ENCODE assay signal across 9 mouse cellular contexts in the genomic region with DNA sequence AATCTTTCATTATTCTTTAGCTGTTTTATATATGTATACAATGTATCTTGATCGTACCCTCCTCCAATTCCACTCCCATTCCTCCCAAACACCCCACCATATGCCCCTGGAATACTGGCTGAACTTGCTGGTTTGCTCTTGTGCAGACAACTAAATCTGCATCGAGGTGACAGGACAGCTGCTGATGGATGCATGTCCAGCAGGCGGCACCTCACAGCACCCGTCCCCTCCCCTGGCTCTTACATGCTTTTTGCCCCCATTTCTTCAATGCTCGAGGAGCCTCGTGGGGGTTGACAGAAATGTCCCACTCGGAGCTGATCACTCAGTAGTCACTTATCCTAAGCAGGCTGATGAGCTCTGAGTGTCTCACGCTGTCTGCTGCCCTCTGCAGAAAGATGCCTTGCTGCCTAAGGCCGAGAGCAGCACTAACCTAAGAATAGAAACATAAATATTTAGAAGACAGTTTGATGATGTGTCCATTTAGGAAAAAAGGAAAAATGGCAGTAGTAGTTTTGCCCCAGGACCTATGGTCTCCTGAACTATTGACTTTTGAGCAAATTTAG. TPM values are rescaled to one million over a fixed set of nuclear protein-coding genes. Genes with fewer than 3 reads are reported as not detected.
A peak's percentile ranks its signal among the peaks of the same experiment; 100 is the strongest.
DNase-seq lines count a peak whose midpoint lies in the region; ATAC-seq and TF ChIP-seq lines count a peak whose summit lies in the region.
"Had no signal": no experiment of that assay in that cellular context is flagged by ENCODE, and none has a peak within 500 bp of the region (broad histone marks: within the 10 kb centered on the region; RNA-seq: fewer than 3 reads in every experiment).

No protein-coding gene starts in this region.

- no peak overlapping the region for H3ac ChIP-seq in myocyte (ENCODE audit: control insufficient read depth, insufficient read length)

- no peaks in the 10 kb centered on the region for H3K4me1 ChIP-seq in liver, postnatal 0 days (ENCODE audit: insufficient read depth)
- H3K4me1 ChIP-seq in liver, embryonic 11.5 days (replicated peaks; ENCODE audit: control insufficient read depth, insufficient read depth, low read length) = no peaks in the 10 kb centered on the region
- no peaks in the 10 kb centered on the region for H3K4me1 ChIP-seq in embryonic fibroblast, embryonic 13.5 days (ENCODE audit: control insufficient read depth, insufficient read depth, low read length)

- 41% methylated on average over 9 of the region's 9 CpGs for WGBS in liver, postnatal 0 days (ENCODE audit: insufficient replicate concordance)
- WGBS in liver, embryonic 11.5 days = 40% methylated on average over 9 of the region's 9 CpGs

- H3K27ac ChIP-seq in liver, postnatal 0 days (ENCODE audit: low read depth) = no peak overlapping the region
- no peak overlapping the region for H3K27ac ChIP-seq in liver, embryonic 11.5 days (ENCODE audit: low read depth, low read length)
- H3K27ac ChIP-seq in embryonic fibroblast, embryonic 13.5 days (ENCODE audit: insufficient read depth, low read length) = no peak overlapping the region

- H3K4me3 ChIP-seq in liver, postnatal 0 days (ENCODE audit: low read depth, low read length) = no peak overlapping the region
- H3K4me3 ChIP-seq in liver, embryonic 11.5 days (ENCODE audit: low read depth, low read length) = no peak overlapping the region
- no peak overlapping the region for H3K4me3 ChIP-seq in embryonic fibroblast, embryonic 13.5 days (ENCODE audit: insufficient read depth, low read length)
- H3K4me3 ChIP-seq in myocyte = peak overlapping the region; percentile 13

- TF ChIP-seq EP300 in liver, postnatal 0 days (IDR thresholded peaks at IDR 0.05; ENCODE audit: low read depth) = no peak

- no peak overlapping the region for H3K4me2 ChIP-seq in liver, postnatal 0 days (ENCODE audit: low read depth, low read length)
- H3K4me2 ChIP-seq in liver, embryonic 11.5 days = no peak overlapping the region
- H3K4me2 ChIP-seq in myocyte (ENCODE audit: low read depth) = peak overlapping the region; percentile 98

- no peaks in the 10 kb centered on the region for H3K36me3 ChIP-seq in liver, postnatal 0 days (replicated peaks; ENCODE audit: insufficient read depth, low read length)
- no peaks in the 10 kb centered on the region for H3K36me3 ChIP-seq in liver, embryonic 11.5 days (ENCODE audit: control insufficient read depth, insufficient read depth, low read length)
- H3K36me3 ChIP-seq in myocyte (ENCODE audit: control insufficient read depth, insufficient read depth) = no peaks in the 10 kb centered on the region

- peak; percentile 38 to 43 for DNase-seq in cerebellum, postnatal 10 days
- no peak for DNase-seq in cerebellum, adult 11 months
- DNase-seq in liver, postnatal 0 days = no peak
- no peak for DNase-seq in liver, embryonic 11.5 days (ENCODE audit: low spot score)
- no peak for DNase-seq in natural killer cell, adult 2 months (ENCODE audit: low spot score in 2 of 2)

- H3K9ac ChIP-seq in liver, postnatal 0 days (replicated peaks) = no peak overlapping the region
- no peak overlapping the region for H3K9ac ChIP-seq in liver, embryonic 11.5 days (ENCODE audit: low read depth, low read length)

- H3K27me3 ChIP-seq in liver, postnatal 0 days (ENCODE audit: insufficient read depth, low read length) = no peaks in the 10 kb centered on the region
- H3K27me3 ChIP-seq in liver, embryonic 11.5 days (replicated peaks; ENCODE audit: control insufficient read depth, insufficient read depth, low read length) = no peaks in the 10 kb centered on the region
- H3K27me3 ChIP-seq in myocyte (ENCODE audit: control insufficient read depth, insufficient read depth, insufficient read length) = no peaks in the 10 kb centered on the region

- no peak for ATAC-seq in liver, postnatal 0 days
- ATAC-seq in liver, embryonic 11.5 days (replicated peaks; ENCODE audit: low FRiP score) = no peak
- ATAC-seq in inflammation-experienced regulatory T-cells, adult 6 months = no peak

- H3K9me3 ChIP-seq in liver, postnatal 0 days (ENCODE audit: low read length) = no peaks in the 10 kb centered on the region
- no peaks in the 10 kb centered on the region for H3K9me3 ChIP-seq in liver, embryonic 11.5 days (ENCODE audit: control insufficient read depth, low read length)

- peak; percentile 27 for TF ChIP-seq CTCF in liver, postnatal 0 days (IDR thresholded peaks at IDR 0.05; ENCODE audit: low read depth)
- peak; percentile 40; the same call in 1 of the 2 replicates for TF ChIP-seq CTCF in embryonic fibroblast, embryonic 13.5 days (IDR thresholded peaks at IDR 0.05; ENCODE audit: borderline replicate concordance, insufficient read depth, low read length)

- no peaks in the 10 kb centered on the region for H3K79me2 ChIP-seq in myocyte (ENCODE audit: control insufficient read depth, insufficient read depth)

- no peak for TF ChIP-seq POLR2A in embryonic fibroblast, embryonic 13.5 days (IDR thresholded peaks at IDR 0.05; ENCODE audit: low read depth, low read length)
- no peak for TF ChIP-seq POLR2A in myocyte (IDR thresholded peaks at IDR 0.05; ENCODE audit: insufficient read length, low read depth)

TF ChIP-seq in myocyte, 11 proteins besides CTCF, POLR2A, EP300 and RAD21:
- no peak for TF ChIP-seq REST (IDR thresholded peaks at IDR 0.05; ENCODE audit: insufficient read depth, insufficient read length)
- TF ChIP-seq TCF3 (IDR thresholded peaks at IDR 0.05; ENCODE audit: insufficient read length, low read depth) = no peak
- TF ChIP-seq MYOG (IDR thresholded peaks at IDR 0.05; ENCODE audit: control insufficient read depth in 1 of 3, insufficient read depth in 1 of 3, insufficient read length in 2 of 3, low read depth in 2 of 3) = peak in 2 of 3 experiments; percentile 27 to 34
- TF ChIP-seq MAX (IDR thresholded peaks at IDR 0.05; ENCODE audit: low read depth) = no peak
- no peak for TF ChIP-seq POLR2AphosphoS2 (IDR thresholded peaks at IDR 0.05; ENCODE audit: insufficient read length, low read depth)
- TF ChIP-seq CEBPB (IDR thresholded peaks at IDR 0.05; ENCODE audit: insufficient read depth, poor library complexity, severe bottlenecking) = no peak
- TF ChIP-seq USF1 (IDR thresholded peaks at IDR 0.05; ENCODE audit: low read depth) = no peak
- TF ChIP-seq MYOD1 (IDR thresholded peaks at IDR 0.05; ENCODE audit: control insufficient read depth in 1 of 3, insufficient read length in 2 of 3, low read depth in 2 of 3) = peak in 2 of 3 experiments; percentile 38 to 50
- TF ChIP-seq TCF12 (IDR thresholded peaks at IDR 0.05; ENCODE audit: insufficient read depth, poor library complexity, severe bottlenecking) = no peak
- TF ChIP-seq SRF (IDR thresholded peaks at IDR 0.05; ENCODE audit: control insufficient read depth, insufficient read length, low read depth) = no peak
- no peak for TF ChIP-seq E2F4 (IDR thresholded peaks at IDR 0.05; ENCODE audit: insufficient read depth)

RNA-seq across cellular contexts. Expression of gene Dhrs7, which starts 30.3 kb away (rescaled TPM):
- 54.0 and 54.4 TPM in 2 replicates for polyA plus RNA-seq in liver, postnatal 0 days (2015; fragmentation: Nextera tagmentation; extraction: Ambion mirVana)
- polyA plus RNA-seq in liver, embryonic 11.5 days (2014; fragmentation: Nextera tagmentation; extraction: Ambion mirVana) = 12.6 and 13.7 TPM in 2 replicates
- polyA plus RNA-seq in embryonic fibroblast, embryonic 13.5 days (2011; ENCODE audit: insufficient read length, low read depth, missing spikeins) = 21.9 and 31.6 TPM in 2 replicates
- 111 TPM for polyA plus RNA-seq in myocyte (2012; fragmentation: generic; extraction: Trizol)
- polyA plus RNA-seq in inflammation-experienced regulatory T-cells, adult 6 months (2017; shearing (Covaris generic)) = 100 to 1,000 TPM; 100 to 112 (median 101) TPM

RNA-seq across cellular contexts. Expression of gene Gm4756, which starts 45.5 kb away (rescaled TPM):
- polyA plus RNA-seq in liver, postnatal 0 days (2015; fragmentation: Nextera tagmentation; extraction: Ambion mirVana) = 0.17 and 0.25 TPM in 2 replicates
- polyA plus RNA-seq in liver, embryonic 11.5 days (2014; fragmentation: Nextera tagmentation; extraction: Ambion mirVana) = not detected in 2 replicates
- polyA plus RNA-seq in embryonic fibroblast, embryonic 13.5 days (2011; ENCODE audit: insufficient read length, low read depth, missing spikeins) = not detected in 2 replicates
- not detected for polyA plus RNA-seq in myocyte (2012; fragmentation: generic; extraction: Trizol)
- polyA plus RNA-seq in inflammation-experienced regulatory T-cells, adult 6 months (2017; shearing (Covaris generic)) = under 1 TPM in 1 of 3 experiments, not detected in 2; 0.32 TPM
- polyA plus RNA-seq: cortical plate, adult 2 months had no signal

Comparison
In these comparisons a context has a peak if more than half of its experiments do, and no peak if none do; other contexts are left out.
1. DNase-seq: peak in cerebellum, postnatal 10 days (2 of 2); none in cerebellum, adult 11 months (single experiment), liver, postnatal 0 days (single experiment), liver, embryonic 11.5 days (single experiment) and natural killer cell, adult 2 months (0 of 2).